Mouse (Mus musculus): ENCODE results near the gene Cbfa2t2. TPM values are rescaled to one million over a fixed set of nuclear protein-coding genes. Genes with fewer than 3 reads are reported as not detected.

Gene Cbfa2t2
- total and polyA plus RNA-seq, 2 experiments from 2014 or later, result 31.6 to 51.7 TPM

DNA sequence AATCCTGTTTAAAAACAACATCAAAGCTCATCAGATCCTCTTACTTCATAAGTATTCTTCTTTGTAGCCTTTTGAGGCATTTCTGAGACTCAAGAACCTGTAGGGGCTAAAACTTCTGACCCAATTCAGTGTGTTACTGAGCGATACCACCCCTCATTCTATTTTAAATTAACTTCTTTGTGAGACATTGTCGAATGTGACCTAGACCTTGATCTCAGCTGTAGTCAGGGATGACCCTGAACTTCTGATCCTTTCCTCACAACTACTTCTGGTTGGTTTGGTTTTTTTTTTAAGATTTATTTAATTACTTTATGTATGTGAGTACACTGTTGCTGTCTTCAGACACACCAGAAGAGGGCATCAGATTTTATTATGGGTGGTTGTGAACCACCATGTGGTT is 12.7 kb upstream of the Cbfa2t2 start:
- H3K4me2 ChIP-seq (ENCODE audit: low read depth, low read length), result no peak overlapping the region
- no peak overlapping the region for H3K27ac ChIP-seq
- DNase-seq (ENCODE audit: low spot score) (no peak), ATAC-seq (no peak)
- H3K27me3 ChIP-seq (ENCODE audit: insufficient read depth, low read length), result no peaks in the 10 kb centered on the region
- no peak overlapping the region for H3K4me3 ChIP-seq (ENCODE audit: low read length)
- WGBS, result 88% methylated on average over 2 of the region's 2 CpGs
- H3K36me3 ChIP-seq (ENCODE audit: insufficient read depth, low read length), result no peaks in the 10 kb centered on the region
- no peak overlapping the region for H3K9ac ChIP-seq (replicated peaks; ENCODE audit: low read length)
- no peaks in the 10 kb centered on the region for H3K9me3 ChIP-seq (ENCODE audit: low read length)
- TF ChIP-seq CTCF (IDR thresholded peaks at IDR 0.05; ENCODE audit: low read depth), result no peak
- H3K4me1 ChIP-seq (ENCODE audit: insufficient read depth, low read length), result 0 out of 2 replicates have a peak, but pooled peaks cover 8% of the 10 kb centered on the region

DNA sequence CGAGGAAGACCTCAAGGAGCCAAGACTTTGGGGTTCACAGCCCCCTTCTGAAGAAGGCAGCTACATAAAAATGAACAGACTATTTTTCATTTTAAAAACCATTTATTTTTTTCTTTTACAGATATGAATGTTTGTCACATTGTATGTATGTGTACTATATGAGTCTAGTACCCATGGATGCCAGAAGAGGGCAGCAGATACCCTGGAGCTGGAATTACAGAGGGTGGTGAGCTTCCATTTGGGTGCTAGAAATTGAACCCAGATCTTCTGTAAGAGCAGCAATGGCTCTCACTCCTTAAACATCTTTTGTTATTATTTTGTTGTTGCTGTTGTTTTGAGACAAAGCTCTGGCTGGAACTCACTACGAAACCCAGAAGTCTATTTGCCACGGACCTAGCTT is 10.8 kb upstream of the Cbfa2t2 start:
- no peak overlapping the region for H3K4me3 ChIP-seq (ENCODE audit: low read length)
- H3K4me2 ChIP-seq (ENCODE audit: low read depth, low read length), result no peak overlapping the region
- H3K9me3 ChIP-seq (ENCODE audit: low read length), result no peaks in the 10 kb centered on the region
- H3K9ac ChIP-seq (replicated peaks; ENCODE audit: low read length), result no peak overlapping the region
- TF ChIP-seq CTCF (IDR thresholded peaks at IDR 0.05; ENCODE audit: low read depth), result peak; percentile 50
- H3K4me1 ChIP-seq (ENCODE audit: insufficient read depth, low read length), result 0 out of 2 replicates have a peak, but pooled peaks cover 7% of the 10 kb centered on the region
- no peaks in the 10 kb centered on the region for H3K36me3 ChIP-seq (ENCODE audit: insufficient read depth, low read length)
- DNase-seq (ENCODE audit: low spot score) (no peak), ATAC-seq (no peak)
- H3K27ac ChIP-seq, result no peak overlapping the region
- 87% methylated on average over 3 of the region's 3 CpGs for WGBS
- H3K27me3 ChIP-seq (ENCODE audit: insufficient read depth, low read length), result no peaks in the 10 kb centered on the region

DNA sequence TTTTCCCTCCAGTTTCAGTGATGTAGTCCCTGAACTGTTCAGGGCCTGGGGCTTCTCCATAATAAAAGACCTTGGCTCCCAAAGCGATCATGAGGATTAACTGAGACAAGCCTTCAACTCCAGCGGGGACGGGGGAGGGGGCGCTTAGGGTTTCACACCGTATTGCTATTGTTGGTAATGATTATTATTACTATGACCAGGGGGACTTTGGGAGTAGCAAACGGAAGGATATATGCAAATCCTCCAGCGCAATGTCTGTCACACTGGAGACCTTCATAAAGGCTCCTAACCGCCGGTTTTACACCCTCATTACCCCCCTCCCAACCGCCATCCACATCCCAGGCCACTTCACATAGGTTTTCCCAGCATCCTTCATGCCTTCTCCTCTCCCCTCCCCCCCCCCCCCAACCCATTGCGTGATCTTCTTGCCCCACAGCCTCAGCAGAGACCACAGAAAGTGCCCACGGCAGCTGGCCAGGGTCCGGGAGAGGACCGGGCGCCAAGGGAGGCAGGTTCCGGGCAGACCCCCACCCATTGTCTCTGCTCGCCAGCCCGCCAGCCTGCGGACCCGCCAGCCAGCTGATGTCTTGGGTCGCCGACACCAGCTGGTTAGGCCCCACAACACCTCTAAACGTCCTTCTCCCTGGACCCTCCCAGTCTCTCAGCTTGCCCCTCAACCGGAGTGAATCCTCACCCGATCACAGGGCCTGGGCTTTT is 9.9 kb upstream of the Cbfa2t2 start:
- no peaks in the 10 kb centered on the region for H3K9me3 ChIP-seq (ENCODE audit: low read length)
- H3K4me1 ChIP-seq (ENCODE audit: insufficient read depth, low read length), result 0 out of 2 replicates have a peak, but pooled peaks cover 2% of the 10 kb centered on the region
- peak overlapping the region; percentile 78 for H3K27ac ChIP-seq
- no peaks in the 10 kb centered on the region for H3K27me3 ChIP-seq (ENCODE audit: insufficient read depth, low read length)
- no peak for TF ChIP-seq CTCF (IDR thresholded peaks at IDR 0.05; ENCODE audit: low read depth)
- peak; percentile 65 for DNase-seq (ENCODE audit: low spot score)
- peak overlapping the region; percentile 34 for H3K4me3 ChIP-seq (ENCODE audit: low read length)
- peak overlapping the region; percentile 63 for H3K4me2 ChIP-seq (ENCODE audit: low read depth, low read length)
- no peaks in the 10 kb centered on the region for H3K36me3 ChIP-seq (ENCODE audit: insufficient read depth, low read length)
- peak overlapping the region; percentile 50 for H3K9ac ChIP-seq (replicated peaks; ENCODE audit: low read length)
- ATAC-seq, result peak; percentile 82
- 1% methylated on average over 25 of the region's 25 CpGs for WGBS

DNA sequence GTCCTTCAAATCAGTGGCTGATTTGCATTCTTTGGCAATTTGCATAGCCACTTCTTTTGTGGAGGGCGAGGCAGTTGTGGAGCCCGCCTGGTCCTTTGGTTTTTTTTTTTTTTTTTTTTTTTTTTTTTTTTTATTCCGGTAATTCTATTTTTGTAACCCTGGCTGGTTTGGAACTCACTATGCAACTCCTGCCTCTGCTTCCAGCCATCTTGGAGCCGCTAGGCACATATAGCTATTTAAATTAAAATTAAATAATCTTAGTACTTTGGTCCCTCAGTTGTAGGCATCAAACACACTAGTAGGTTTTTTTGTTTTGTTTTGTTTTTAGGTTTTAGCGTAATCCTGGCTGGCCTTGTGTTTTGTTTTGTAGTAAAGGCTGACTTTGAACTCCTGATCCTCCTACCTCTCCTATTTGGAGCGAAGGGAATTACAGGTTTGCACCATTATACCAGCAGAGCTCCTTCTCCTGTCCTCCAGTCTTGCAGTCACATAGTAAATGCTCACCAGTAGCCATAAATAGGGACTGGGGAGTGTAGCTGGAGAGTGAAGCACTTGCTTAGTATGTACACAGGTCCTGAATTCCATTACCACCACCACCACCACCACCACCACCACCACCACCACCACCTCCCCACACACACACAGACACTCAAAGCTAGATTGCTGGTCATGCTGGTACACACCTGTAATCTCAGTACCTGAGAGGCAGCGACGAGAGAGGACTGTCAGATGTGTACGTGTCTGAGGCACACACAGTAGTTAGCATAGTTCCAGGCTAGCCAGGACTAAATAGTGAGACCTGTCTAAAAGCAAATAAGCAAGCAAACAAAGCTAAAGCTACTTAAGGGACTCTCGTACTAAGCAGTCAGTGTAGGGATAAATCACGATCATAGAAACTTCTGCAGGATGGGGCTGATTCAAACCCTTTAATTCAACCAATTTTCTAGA is 9.1 kb upstream of the Cbfa2t2 start:
- H3K4me1 ChIP-seq (ENCODE audit: insufficient read depth, low read length), result no peaks in the 10 kb centered on the region
- no peak for TF ChIP-seq CTCF (IDR thresholded peaks at IDR 0.05; ENCODE audit: low read depth)
- 39% methylated on average over 11 of the region's 11 CpGs for WGBS
- no peaks in the 10 kb centered on the region for H3K36me3 ChIP-seq (ENCODE audit: insufficient read depth, low read length)
- H3K4me3 ChIP-seq (ENCODE audit: low read length), result peak overlapping the region; percentile 34
- H3K27me3 ChIP-seq (ENCODE audit: insufficient read depth, low read length), result no peaks in the 10 kb centered on the region
- ATAC-seq (no peak), DNase-seq (ENCODE audit: low spot score) (no peak)
- no peaks in the 10 kb centered on the region for H3K9me3 ChIP-seq (ENCODE audit: low read length)
- peak overlapping the region; percentile 78 for H3K27ac ChIP-seq
- peak overlapping the region; percentile 50 for H3K9ac ChIP-seq (replicated peaks; ENCODE audit: low read length)
- H3K4me2 ChIP-seq (ENCODE audit: low read depth, low read length), result peak overlapping the region; percentile 63

DNA sequence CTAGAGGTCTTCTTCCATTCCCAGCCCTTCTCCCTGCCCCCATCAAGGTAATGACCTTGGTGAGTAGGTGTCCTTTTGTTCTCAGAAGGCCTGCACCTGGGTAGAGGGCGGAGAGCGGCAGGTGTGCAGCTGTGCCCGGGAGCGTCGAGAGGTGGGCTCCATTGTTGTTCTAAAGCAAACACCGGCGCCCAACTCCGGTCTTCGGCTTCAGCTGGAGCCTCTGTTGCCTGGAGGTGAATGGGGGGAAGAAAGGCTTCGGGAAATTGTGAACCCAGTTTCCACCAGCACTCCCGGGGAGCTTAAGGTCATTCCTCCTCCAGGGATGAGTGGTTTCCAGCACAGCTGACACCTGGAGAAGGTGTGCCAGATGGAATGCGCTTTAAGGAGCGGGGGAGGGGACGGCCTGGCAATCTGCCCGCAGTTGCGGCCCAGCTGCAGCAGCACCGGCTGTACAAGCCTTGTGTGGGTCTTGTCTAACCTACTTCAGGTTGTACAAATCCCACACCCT is 8.4 kb upstream of the Cbfa2t2 start:
- Histone ChIP-seq H3K36me3 (ENCODE audit: insufficient read depth, low read length) (no peaks in the 10 kb centered on the region), H3K27ac (peak overlapping the region; percentile 54; the same call in 1 of the 2 replicates), H3K4me2 (ENCODE audit: low read depth, low read length) (peak overlapping the region; percentile 11), H3K4me3 (ENCODE audit: low read length) (no peak overlapping the region), H3K9ac (replicated peaks; ENCODE audit: low read length) (no peak overlapping the region; the same call in 1 of the 2 replicates), H3K9me3 (ENCODE audit: low read length) (no peaks in the 10 kb centered on the region), H3K27me3 (ENCODE audit: insufficient read depth, low read length) (no peaks in the 10 kb centered on the region), H3K4me1 (ENCODE audit: insufficient read depth, low read length) (no peaks in the 10 kb centered on the region)
- peak; percentile 44 for DNase-seq (ENCODE audit: low spot score)
- 14% methylated on average over 17 of the region's 17 CpGs for WGBS
- peak; percentile 39; the same call in 1 of the 2 replicates for ATAC-seq
- TF ChIP-seq CTCF (IDR thresholded peaks at IDR 0.05; ENCODE audit: low read depth), result no peak

DNA sequence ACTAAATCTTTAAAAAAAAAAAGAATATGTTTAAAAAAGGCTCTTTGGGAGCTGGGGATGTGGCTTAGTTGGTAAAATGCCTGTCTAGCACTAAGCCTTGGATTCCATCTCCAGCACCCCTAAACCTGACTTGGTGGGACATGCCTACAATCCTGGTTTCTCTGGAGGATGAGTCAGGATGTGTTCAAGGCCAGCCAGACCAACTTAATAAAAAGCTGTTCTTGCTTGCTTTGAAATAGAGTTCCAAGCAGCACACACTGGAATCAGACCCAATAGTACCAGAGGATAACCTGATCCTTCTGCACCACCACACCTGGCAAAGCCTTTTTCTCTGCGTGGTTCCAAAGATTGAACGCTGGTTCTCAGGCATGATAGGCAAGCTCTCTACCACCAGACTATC is 5.7 kb upstream of the Cbfa2t2 start:
- TF ChIP-seq CTCF (IDR thresholded peaks at IDR 0.05; ENCODE audit: low read depth), result no peak
- whole genome bisulfite sequencing, result 93% methylated on average over 2 of the region's 2 CpGs
- Histone ChIP-seq H3K36me3 (ENCODE audit: insufficient read depth, low read length) (no peaks in the 10 kb centered on the region), H3K4me2 (ENCODE audit: low read depth, low read length) (no peak overlapping the region), H3K27me3 (ENCODE audit: insufficient read depth, low read length) (no peaks in the 10 kb centered on the region), H3K4me1 (ENCODE audit: insufficient read depth, low read length) (peaks cover under 1% of the 10 kb centered on the region; the same call in 1 of the 2 replicates), H3K9me3 (ENCODE audit: low read length) (no peaks in the 10 kb centered on the region), H3K27ac (no peak overlapping the region), H3K9ac (replicated peaks; ENCODE audit: low read length) (no peak overlapping the region), H3K4me3 (ENCODE audit: low read length) (no peak overlapping the region)
- ATAC-seq (no peak), DNase-seq (ENCODE audit: low spot score) (no peak)

All from hindbrain, postnatal 0 days (tissue).